Mouse (Mus musculus): ENCODE measurements at regions not wholly inside any gene's neighbourhood (a gene's known extent, or its start where the extent isn't known, plus 50 kb on each side); places are given as distances from the start of the nearest gene placed in this dataset.

- TF ChIP-seq CTCF (IDR thresholded peaks at IDR 0.05; ENCODE audit: low read depth) = no peak
- no peak for TF ChIP-seq EP300 (IDR thresholded peaks at IDR 0.05; ENCODE audit: low read depth)
These were observed 114.7 kb upstream of the Sesn3 start for GRCm38 (mm10) chr9:14160207-14160606.

Data from liver, embryonic 14.5 days (tissue).